Mouse (Mus musculus) brain, embryonic 14.5 days (tissue): ENCODE measurements around the gene Tacc2.

Experiments
- CTCF ChIP-seq: fragments of 200-500 bp; IDR thresholded peaks from 2 replicates; pipeline ENCODE4 v1.5.1; 2012; ENCODE audit warnings: inconsistent platforms, mild to moderate bottlenecking, moderate library complexity, borderline replicate concordance; ENCODE audit not compliant: insufficient read depth, insufficient read length; ENCODE audit errors: extremely low read depth
- POLR2A ChIP-seq: fragments of 200-500 bp; IDR thresholded peaks from 2 replicates; pipeline ENCODE4 v1.6.1; 2012; ENCODE audit warnings: mild to moderate bottlenecking, inconsistent platforms, borderline replicate concordance; ENCODE audit not compliant: poor library complexity, insufficient read depth, insufficient read length, severe bottlenecking; ENCODE audit errors: extremely low read depth

DNA sequence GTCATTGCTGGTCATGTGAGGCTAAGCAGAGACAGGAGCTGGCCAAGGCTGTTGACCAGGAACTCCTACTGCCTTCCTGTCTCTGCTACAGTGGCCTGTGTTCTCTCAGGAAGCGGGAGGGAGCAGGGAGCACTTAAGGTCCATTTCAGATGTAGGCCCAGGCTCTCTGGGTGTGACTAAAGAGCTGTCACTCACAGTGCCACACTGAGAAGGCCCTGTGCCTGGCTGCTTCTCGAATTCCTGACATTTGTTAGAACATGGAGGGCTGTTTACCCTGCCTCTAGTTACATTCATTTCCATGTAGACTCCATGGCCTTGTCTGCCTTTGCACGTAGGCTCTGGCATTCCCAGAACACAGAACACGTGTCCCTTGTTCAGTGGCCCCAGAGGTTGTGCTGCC, 93.1 kb downstream of the Tacc2 start:
- TF ChIP-seq CTCF = no peak
- TF ChIP-seq POLR2A = no peak
